Mouse (Mus musculus) thymus, adult 2 months (tissue): ENCODE results near the gene Pkm. TPM values are rescaled to one million over a fixed set of nuclear protein-coding genes. Genes with fewer than 3 reads are reported as not detected.

Source experiments
- DNase-seq: peaks from one replicate; pipeline ENCODE4 v3.0.0; 2021
- H3K27ac ChIP-seq: fragments of 200-500 bp; 2 replicates; pipeline ENCODE4 v1.5.1; 2012; ENCODE audit warnings: low read length, control low read depth; ENCODE audit not compliant: control insufficient read depth, insufficient read depth
- H3K27me3 ChIP-seq: fragments of 200-500 bp; 2 replicates; pipeline ENCODE4 v1.6.1; 2012; ENCODE audit warnings: mild to moderate bottlenecking, low read length, moderate library complexity, mixed read lengths; ENCODE audit not compliant: control insufficient read depth, insufficient read depth
- H3K36me3 ChIP-seq: fragments of 200-500 bp; 2 replicates; pipeline ENCODE4 v1.6.1; 2012; ENCODE audit warnings: mild to moderate bottlenecking, low read length, moderate library complexity; ENCODE audit not compliant: control insufficient read depth, insufficient read depth
- H3K4me1 ChIP-seq: fragments of 200-500 bp; replicated peaks from 2 replicates; pipeline ENCODE4 v1.6.1; 2012; ENCODE audit warnings: low read length; ENCODE audit not compliant: control insufficient read depth, insufficient read depth
- H3K4me3 ChIP-seq: fragments of 200-500 bp; 2 replicates; pipeline ENCODE4 v1.5.1; 2012; ENCODE audit warnings: mild to moderate bottlenecking, low read length, control low read depth, moderate library complexity; ENCODE audit not compliant: control insufficient read depth, insufficient read depth
- CTCF ChIP-seq: fragments of 200-500 bp; IDR thresholded peaks from 2 replicates; pipeline ENCODE4 v1.5.1; 2012; ENCODE audit warnings: mild to moderate bottlenecking, control low read depth, low read length, moderate library complexity, borderline replicate concordance; ENCODE audit not compliant: control insufficient read depth, poor library complexity, insufficient read depth; ENCODE audit errors: extremely low read depth
- POLR2A ChIP-seq: fragments of 200-500 bp; IDR thresholded peaks from 2 replicates; pipeline ENCODE4 v1.6.1; 2012; ENCODE audit warnings: mild to moderate bottlenecking, low read length, control low read depth, moderate library complexity; ENCODE audit not compliant: control insufficient read depth, poor library complexity, insufficient read depth; ENCODE audit errors: extremely low read depth
- WGBS: fragments of 180-500 bp; shearing (Covaris S2); methylation state at CpG from one replicate; pipeline ENCODE4 v1.1.7; 2018; 5-methylcytosine and 5-hydroxymethylcytosine counted together
- polyA plus RNA-seq: library from polyadenylated mRNA; depleted of rRNA; stranded (reverse); fragments of >200 nt; gene quantifications from 2 replicates; pipeline ENCODE4 v1.2.3, GENCODE M21; 2012

The Pkm gene
- polyA plus RNA-seq, 1 experiment, result 916 TPM

- Histone ChIP-seq H3K4me3 (no peak overlapping the region), H3K36me3 (peaks cover 58% of the 10 kb centered on the region), H3K27me3 (no peaks in the 10 kb centered on the region), H3K27ac (no peak overlapping the region), H3K4me1 (0 out of 2 replicates have a peak, but pooled peaks cover 5% of the 10 kb centered on the region)
- TF ChIP-seq CTCF (no peak), POLR2A (no peak)
- WGBS, result 97% methylated on average over 8 of the region's 8 CpGs
- no peak for DNase-seq
Measured at GRCm38 (mm10) chr9:59666016-59666415, 9.8 kb downstream of the Pkm start.

GRCm38 (mm10) chr9:59666813-59667212 is 10.6 kb downstream of the Pkm start:
- Histone ChIP-seq H3K27me3 (no peaks in the 10 kb centered on the region), H3K27ac (no peak overlapping the region), H3K4me3 (no peak overlapping the region), H3K4me1 (no peaks in the 10 kb centered on the region), H3K36me3 (peaks cover 66% of the 10 kb centered on the region)
- WGBS, result 97% methylated on average over 1 of the region's 1 CpGs
- no peak for DNase-seq
- TF ChIP-seq POLR2A (no peak), CTCF (no peak)

- Histone ChIP-seq H3K27me3 (no peaks in the 10 kb centered on the region), H3K4me3 (no peak overlapping the region), H3K4me1 (no peaks in the 10 kb centered on the region), H3K27ac (no peak overlapping the region), H3K36me3 (peaks cover 70% of the 10 kb centered on the region)
- TF ChIP-seq CTCF (no peak), POLR2A (no peak)
- WGBS, result 83% methylated on average over 4 of the region's 4 CpGs
- DNase-seq, result no peak
Measured at GRCm38 (mm10) chr9:59667250-59667649, 11.1 kb downstream of the Pkm start.

- no peaks in the 10 kb centered on the region for H3K27me3 ChIP-seq
- TF ChIP-seq POLR2A (no peak), CTCF (no peak)
- DNase-seq, result no peak
- H3K36me3 ChIP-seq, result peaks cover 77% of the 10 kb centered on the region
- H3K4me3 ChIP-seq, result no peak overlapping the region
- 81% methylated on average over 6 of the region's 6 CpGs for whole genome bisulfite sequencing
- no peaks in the 10 kb centered on the region for H3K4me1 ChIP-seq
- no peak overlapping the region for H3K27ac ChIP-seq
Measured at GRCm38 (mm10) chr9:59667904-59668303, 11.7 kb downstream of the Pkm start.

GRCm38 (mm10) chr9:59668473-59668872 is 12.3 kb downstream of the Pkm start:
- TF ChIP-seq CTCF, result no peak
- no peak for TF ChIP-seq POLR2A
- H3K27ac ChIP-seq, result no peak overlapping the region
- no peak overlapping the region for H3K4me3 ChIP-seq
- no peaks in the 10 kb centered on the region for H3K27me3 ChIP-seq
- no peak for DNase-seq
- peaks cover 82% of the 10 kb centered on the region for H3K36me3 ChIP-seq
- no peaks in the 10 kb centered on the region for H3K4me1 ChIP-seq
- WGBS, result 97% methylated on average over 7 of the region's 7 CpGs

GRCm38 (mm10) chr9:59669172-59669571 is 13.0 kb downstream of the Pkm start:
- 90% methylated on average over 4 of the region's 4 CpGs for WGBS
- TF ChIP-seq CTCF (no peak), POLR2A (no peak)
- Histone ChIP-seq H3K4me3 (no peak overlapping the region), H3K4me1 (no peaks in the 10 kb centered on the region), H3K27ac (no peak overlapping the region), H3K27me3 (no peaks in the 10 kb centered on the region), H3K36me3 (peaks cover 84% of the 10 kb centered on the region)
- DNase-seq, result no peak
